Mouse (Mus musculus) limb, embryonic 11.5 days (tissue): ENCODE data around the gene Gm12166. TPM values are rescaled to one million over a fixed set of nuclear protein-coding genes. Genes with fewer than 3 reads are reported as not detected.

Source experiments
- ATAC-seq: fragments of 200-750 bp; cut with Nextera tagmentation; 2 replicates; pipeline ENCODE4 v1.8.0; 2017; ENCODE audit warnings: low read depth; ENCODE audit not compliant: insufficient number of reproducible peaks, low FRiP score, low TSS enrichment
- DNase-seq: peaks from one replicate; pipeline ENCODE4 v3.0.0-alpha.2; 2015; ENCODE audit warnings: low spot score
- H3K27ac ChIP-seq: fragments of 300-500 bp; sonication (generic); replicated peaks from 2 replicates; pipeline ENCODE4 v1.5.1; 2014; ENCODE audit warnings: low read depth, mild to moderate bottlenecking, low read length
- H3K27me3 ChIP-seq: fragments of 300-500 bp; sonication (generic); 2 replicates; pipeline ENCODE4 v1.6.1; 2014; ENCODE audit warnings: mild to moderate bottlenecking, low read length, mixed read lengths; ENCODE audit not compliant: control insufficient read depth, insufficient read depth
- H3K36me3 ChIP-seq: fragments of 300-500 bp; sonication (generic); 2 replicates; pipeline ENCODE4 v1.6.1; 2014; ENCODE audit warnings: mild to moderate bottlenecking, low read length, moderate library complexity, mixed read lengths; ENCODE audit not compliant: control insufficient read depth, insufficient read depth
- H3K4me1 ChIP-seq: fragments of 300-500 bp; sonication (generic); 2 replicates; pipeline ENCODE4 v1.6.1; 2014; ENCODE audit warnings: low read length, mixed read lengths; ENCODE audit not compliant: control insufficient read depth, insufficient read depth
- H3K4me2 ChIP-seq: fragments of 300-500 bp; sonication (generic); 2 replicates; pipeline ENCODE4 v1.6.1; 2014; ENCODE audit warnings: low read depth, mild to moderate bottlenecking, moderate library complexity; ENCODE audit not compliant: severe bottlenecking
- H3K4me3 ChIP-seq: fragments of 300-500 bp; sonication (generic); 2 replicates; pipeline ENCODE4 v1.5.1; 2014; ENCODE audit warnings: low read depth, low read length
- H3K9ac ChIP-seq: fragments of 300-500 bp; sonication (generic); 2 replicates; pipeline ENCODE4 v1.6.1; 2014; ENCODE audit warnings: mild to moderate bottlenecking, low read length
- H3K9me3 ChIP-seq: fragments of 300-500 bp; sonication (generic); 2 replicates; pipeline ENCODE4 v1.6.1; 2016; ENCODE audit warnings: low read length; ENCODE audit not compliant: control insufficient read depth
- WGBS: fragments of 180-500 bp; shearing (Covaris S2); extraction: QIAGEN DNeasy Blood & Tissue Kit; methylation state at CpG from one replicate; pipeline ENCODE4 v1.1.7; 2014; 5-methylcytosine and 5-hydroxymethylcytosine counted together
- polyA plus RNA-seq: library from polyadenylated mRNA; unstranded; fragments of >200 nt; fragmentation: Nextera tagmentation; extraction: Ambion mirVana; gene quantifications from 2 replicates; pipeline ENCODE4 v1.2.1, GENCODE M21; 2014

The Gm12166 gene
- polyA plus RNA-seq, 1 experiment from 2014 or later, result 4.8 TPM

GRCm38 (mm10) chr11:46077304-46077703 is 25.2 kb upstream of the Gm12166 start:
- ATAC-seq (no peak), DNase-seq (no peak)
- no peaks in the 10 kb centered on the region for H3K9me3 ChIP-seq
- H3K36me3 ChIP-seq, result no peaks in the 10 kb centered on the region
- H3K4me3 ChIP-seq, result no peak overlapping the region
- no peak overlapping the region for H3K27ac ChIP-seq
- peaks cover 3% of the 10 kb centered on the region; the same call in 1 of the 2 replicates for H3K4me1 ChIP-seq
- no peaks in the 10 kb centered on the region for H3K27me3 ChIP-seq
- WGBS, result 94% methylated on average over 5 of the region's 5 CpGs
- no peak overlapping the region for H3K4me2 ChIP-seq
- no peak overlapping the region for H3K9ac ChIP-seq

- Histone ChIP-seq H3K27me3 (no peaks in the 10 kb centered on the region), H3K9me3 (no peaks in the 10 kb centered on the region), H3K4me2 (no peak overlapping the region), H3K4me1 (peaks cover 8% of the 10 kb centered on the region), H3K27ac (no peak overlapping the region), H3K36me3 (no peaks in the 10 kb centered on the region), H3K4me3 (no peak overlapping the region), H3K9ac (no peak overlapping the region)
- ATAC-seq (no peak), DNase-seq (no peak)
- WGBS, result 93% methylated on average over 11 of the region's 11 CpGs
These were observed 24.5 kb upstream of the Gm12166 start for GRCm38 (mm10) chr11:46076442-46077158.

GRCm38 (mm10) chr11:46075507-46075906 is 23.4 kb upstream of the Gm12166 start:
- H3K9me3 ChIP-seq, result no peaks in the 10 kb centered on the region
- no peaks in the 10 kb centered on the region for H3K27me3 ChIP-seq
- H3K4me3 ChIP-seq, result no peak overlapping the region
- H3K4me2 ChIP-seq, result no peak overlapping the region
- WGBS, result 91% methylated on average over 3 of the region's 3 CpGs
- no peak for DNase-seq
- H3K36me3 ChIP-seq, result no peaks in the 10 kb centered on the region
- no peak for ATAC-seq
- no peak overlapping the region for H3K27ac ChIP-seq
- H3K9ac ChIP-seq, result no peak overlapping the region
- peaks cover 10% of the 10 kb centered on the region for H3K4me1 ChIP-seq

DNA sequence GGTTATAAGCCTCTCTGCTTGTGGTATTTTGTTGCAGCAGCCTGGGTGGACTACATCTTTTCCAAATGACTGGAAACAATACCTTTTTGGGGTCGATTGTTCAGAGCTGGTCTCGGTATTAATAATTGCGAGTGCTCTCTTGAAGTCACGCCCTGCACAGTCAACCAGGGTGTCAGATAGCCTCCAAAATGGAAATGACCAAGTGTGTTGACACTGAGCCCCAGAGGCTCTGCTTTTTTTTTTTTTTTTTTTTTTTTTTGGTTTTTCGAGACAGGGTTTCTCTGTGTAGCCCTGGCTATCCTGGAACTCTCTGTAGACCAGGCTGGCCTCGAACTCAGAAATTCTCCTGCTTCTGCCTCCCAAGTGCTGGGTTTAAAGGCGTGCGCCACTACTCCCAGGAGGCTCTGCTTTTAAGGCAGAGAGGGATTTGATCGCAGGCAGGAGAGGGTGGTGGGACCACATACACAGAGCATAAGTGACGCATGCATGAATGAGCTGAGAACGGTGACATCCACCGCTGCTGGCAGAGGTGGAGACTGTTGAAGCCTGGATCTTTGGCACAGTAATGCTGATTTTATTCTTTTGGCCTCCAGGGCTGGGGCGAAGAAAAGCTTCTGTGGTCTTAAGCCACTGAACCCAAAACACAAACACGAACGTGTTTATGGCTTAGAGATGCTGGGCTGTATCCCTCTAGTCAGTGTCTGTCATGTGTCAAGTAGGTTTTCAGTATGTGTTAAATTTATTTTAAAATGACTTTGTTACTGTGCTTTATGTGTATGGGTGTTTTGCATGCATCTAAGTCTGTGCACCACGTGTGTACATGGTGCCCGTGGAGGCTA is 21.9 kb upstream of the Gm12166 start:
- H3K4me1 ChIP-seq, result peaks cover 18% of the 10 kb centered on the region
- no peak overlapping the region for H3K27ac ChIP-seq
- H3K4me2 ChIP-seq, result no peak overlapping the region
- 93% methylated on average over 17 of the region's 17 CpGs for WGBS
- H3K27me3 ChIP-seq, result no peaks in the 10 kb centered on the region
- no peak overlapping the region for H3K9ac ChIP-seq
- ATAC-seq, result no peak
- no peaks in the 10 kb centered on the region for H3K36me3 ChIP-seq
- DNase-seq, result no peak
- no peaks in the 10 kb centered on the region for H3K9me3 ChIP-seq
- no peak overlapping the region for H3K4me3 ChIP-seq

- Histone ChIP-seq H3K9ac (no peak overlapping the region), H3K36me3 (no peaks in the 10 kb centered on the region), H3K4me2 (no peak overlapping the region), H3K4me3 (no peak overlapping the region), H3K27me3 (no peaks in the 10 kb centered on the region), H3K9me3 (no peaks in the 10 kb centered on the region), H3K4me1 (peaks cover 23% of the 10 kb centered on the region), H3K27ac (0 out of 2 replicates have a peak overlapping the region, but pooled peaks have one; percentile 31)
- DNase-seq, result no peak
- WGBS, result 48% methylated on average over 15 of the region's 15 CpGs
- peak; percentile 59; the same call in 1 of the 2 replicates for ATAC-seq
These were observed 21.1 kb upstream of the Gm12166 start for GRCm38 (mm10) chr11:46073061-46073849.

DNA sequence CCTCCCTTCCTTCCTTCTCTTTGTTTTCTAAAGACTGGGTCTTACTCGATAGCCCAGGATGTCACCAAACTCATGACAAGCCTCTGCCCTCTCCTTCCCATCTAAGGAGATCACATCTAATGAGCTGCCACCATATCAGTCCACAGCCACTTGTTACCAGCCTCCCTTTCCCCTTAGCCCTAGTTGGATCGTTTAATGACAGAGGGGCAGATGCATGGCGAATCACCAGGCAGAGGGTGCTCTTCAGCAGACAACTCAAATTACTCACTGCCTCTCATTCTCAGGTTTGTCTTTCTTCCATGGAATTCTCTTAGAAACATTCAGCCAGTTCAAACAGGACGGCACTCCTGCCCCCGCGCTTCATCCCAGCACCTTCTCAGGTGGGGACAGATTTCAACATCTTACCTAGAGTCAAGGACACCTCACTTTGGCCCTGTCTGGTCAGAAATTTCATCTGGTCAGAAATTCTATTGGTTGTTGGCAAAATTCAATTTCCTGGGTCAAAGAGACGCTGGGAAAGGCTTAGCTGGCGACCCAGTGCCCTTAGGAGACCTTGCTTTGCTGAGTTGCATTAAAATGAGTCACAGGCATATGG is 20.4 kb upstream of the Gm12166 start:
- no peak for DNase-seq
- no peak for ATAC-seq
- H3K4me1 ChIP-seq, result peaks cover 23% of the 10 kb centered on the region

GRCm38 (mm10) chr11:46070789-46071188 is 18.7 kb upstream of the Gm12166 start:
- DNase-seq (no peak), ATAC-seq (no peak)
- Histone ChIP-seq H3K9me3 (no peaks in the 10 kb centered on the region), H3K36me3 (no peaks in the 10 kb centered on the region; the same call in 1 of the 2 replicates), H3K9ac (no peak overlapping the region), H3K27me3 (no peaks in the 10 kb centered on the region), H3K4me2 (no peak overlapping the region), H3K4me3 (no peak overlapping the region), H3K4me1 (peaks cover 23% of the 10 kb centered on the region), H3K27ac (no peak overlapping the region)
- WGBS, result 75% methylated on average over 8 of the region's 8 CpGs

More for the DNA sequence above, 20.4 kb upstream of the Gm12166 start:
- Histone ChIP-seq H3K27me3 (no peaks in the 10 kb centered on the region), H3K27ac (no peak overlapping the region), H3K36me3 (no peaks in the 10 kb centered on the region), H3K4me2 (no peak overlapping the region), H3K9me3 (no peaks in the 10 kb centered on the region), H3K4me3 (no peak overlapping the region), H3K9ac (no peak overlapping the region)
- WGBS, result 64% methylated on average over 8 of the region's 8 CpGs

- Histone ChIP-seq H3K9ac (no peak overlapping the region), H3K27ac (peak overlapping the region; percentile 21; the same call in 1 of the 2 replicates), H3K9me3 (no peaks in the 10 kb centered on the region), H3K27me3 (no peaks in the 10 kb centered on the region), H3K4me1 (peaks cover 26% of the 10 kb centered on the region), H3K4me3 (no peak overlapping the region), H3K36me3 (peaks cover 2% of the 10 kb centered on the region; the same call in 1 of the 2 replicates), H3K4me2 (no peak overlapping the region)
- no peak for DNase-seq
- ATAC-seq, result no peak
- 88% methylated on average over 4 of the region's 4 CpGs for WGBS
These were observed 18.0 kb upstream of the Gm12166 start for GRCm38 (mm10) chr11:46070161-46070560.
